Mouse (Mus musculus) kidney, postnatal 10 days (tissue): ENCODE results near the gene Eef2.

Source experiments
- DNase-seq: peaks from one replicate; pipeline ENCODE4 v3.0.0; 2021; ENCODE audit warnings: mixed read lengths

The Eef2 gene

DNA sequence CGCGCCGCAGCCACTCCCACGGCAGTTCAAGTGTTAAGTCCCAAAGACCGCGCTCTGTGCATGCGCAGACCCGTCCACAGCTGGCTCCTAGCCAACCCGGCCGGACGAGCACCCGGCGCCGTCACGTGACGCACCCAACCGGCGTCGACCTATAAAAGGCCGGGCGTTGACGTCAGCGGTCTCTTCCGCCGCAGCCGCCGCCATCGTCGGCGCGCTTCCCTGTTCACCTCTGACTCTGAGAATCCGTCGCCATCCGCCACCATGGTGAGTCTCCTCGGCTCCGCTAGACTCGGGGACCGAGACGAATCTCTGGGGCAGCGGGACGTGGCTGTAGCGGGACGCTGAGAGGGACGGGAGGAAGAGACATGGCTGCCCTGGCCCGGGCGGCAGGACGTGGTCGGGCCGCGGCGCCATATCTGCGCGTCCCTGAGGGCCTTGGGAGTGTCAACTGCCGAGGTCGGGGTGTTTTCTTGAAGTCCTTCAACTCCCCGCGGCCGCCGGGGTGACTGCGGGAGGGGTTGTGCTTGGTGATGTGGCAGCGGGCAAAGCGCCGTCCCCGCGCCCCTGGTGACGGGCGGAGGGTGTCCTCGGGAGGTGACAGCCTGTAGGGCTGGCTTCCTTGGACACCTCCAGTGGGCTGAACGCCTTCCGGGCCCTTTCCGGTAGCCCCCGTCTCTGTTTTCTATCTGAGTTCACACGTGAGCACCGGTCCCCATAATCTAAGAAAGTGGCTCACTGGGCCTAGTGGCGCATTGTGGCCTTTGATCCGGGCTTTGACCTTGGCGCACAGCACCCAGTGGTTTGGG is at the start of gene Eef2:
Gene Eef2, plus strand, starts transcription at position 166 of the 806 bp plus-strand sequence.
- DNase-seq: peak; percentile 100

DNA sequence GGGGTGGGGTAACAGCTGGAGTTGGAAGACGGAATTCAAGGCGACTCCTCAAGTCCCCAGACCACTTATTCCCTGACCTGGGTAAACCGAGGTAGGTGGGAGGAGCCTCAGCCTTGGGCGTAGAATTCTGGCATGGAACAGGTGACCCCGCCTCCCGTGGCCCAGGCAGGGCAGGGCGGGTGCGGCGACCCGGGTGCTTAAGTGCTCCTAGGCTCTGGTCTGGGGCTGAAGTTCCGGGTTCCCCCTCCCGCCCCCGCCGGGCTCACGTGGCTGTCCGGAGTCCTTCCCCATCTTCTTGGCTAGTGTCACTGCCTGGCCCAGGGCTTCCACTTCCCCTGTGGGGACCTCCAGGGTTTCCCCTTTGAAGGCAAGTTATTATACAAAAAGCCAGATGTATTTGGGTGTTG is 42.2 kb upstream of the Eef2 start:
- peak; percentile 80 for DNase-seq

GRCm38 (mm10) chr10:81134966-81135681 is 41.3 kb upstream of the Eef2 start, which contains the start of gene Zbtb7a:
Gene Zbtb7a, plus strand, starts transcription at chr10:81135220.
- peak; percentile 73 for DNase-seq

DNA sequence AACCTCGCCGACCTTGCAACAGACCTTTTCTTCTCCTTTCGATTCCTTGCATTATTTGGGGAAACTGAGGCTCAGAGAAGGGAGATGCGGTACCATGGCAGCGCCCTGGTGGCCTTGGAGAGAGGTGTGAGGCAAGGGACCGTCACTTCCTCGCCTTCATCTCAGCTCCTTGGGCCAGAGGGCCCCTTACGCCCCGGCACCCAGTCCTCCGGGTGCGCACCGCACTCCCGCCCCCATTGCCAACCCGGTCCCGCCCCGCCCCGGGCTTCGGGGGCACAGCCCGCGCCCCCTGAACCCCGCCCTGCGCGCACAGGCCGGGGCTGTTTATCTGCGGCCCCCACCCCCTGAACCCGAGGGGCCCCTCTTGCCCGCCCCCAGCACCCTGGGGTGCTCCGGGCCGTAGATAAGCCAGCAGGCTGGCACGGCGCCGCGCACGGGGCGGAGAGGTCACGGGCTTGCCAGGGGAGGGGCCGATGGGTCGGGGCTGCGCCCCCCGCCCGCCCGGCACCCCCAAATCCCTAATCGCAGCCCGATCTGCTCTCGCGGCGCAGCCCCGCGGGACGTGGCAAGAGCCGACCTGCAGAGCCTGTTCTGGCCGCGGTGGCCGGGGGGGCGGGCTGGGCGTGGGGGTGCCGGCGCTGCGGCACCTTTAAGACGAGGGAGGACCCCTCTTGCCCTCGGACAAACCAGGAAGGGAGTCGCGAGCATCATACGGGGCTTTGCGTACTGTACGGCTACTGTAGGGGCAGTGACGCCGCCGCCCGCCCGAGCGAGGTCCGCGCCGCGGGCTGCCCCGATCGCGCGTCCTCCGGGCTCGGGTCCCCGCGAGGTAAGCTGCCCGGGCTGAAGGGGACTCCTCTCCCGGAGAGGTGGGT is 40.4 kb upstream of the Eef2 start:
- DNase-seq: peak; percentile 87

DNA sequence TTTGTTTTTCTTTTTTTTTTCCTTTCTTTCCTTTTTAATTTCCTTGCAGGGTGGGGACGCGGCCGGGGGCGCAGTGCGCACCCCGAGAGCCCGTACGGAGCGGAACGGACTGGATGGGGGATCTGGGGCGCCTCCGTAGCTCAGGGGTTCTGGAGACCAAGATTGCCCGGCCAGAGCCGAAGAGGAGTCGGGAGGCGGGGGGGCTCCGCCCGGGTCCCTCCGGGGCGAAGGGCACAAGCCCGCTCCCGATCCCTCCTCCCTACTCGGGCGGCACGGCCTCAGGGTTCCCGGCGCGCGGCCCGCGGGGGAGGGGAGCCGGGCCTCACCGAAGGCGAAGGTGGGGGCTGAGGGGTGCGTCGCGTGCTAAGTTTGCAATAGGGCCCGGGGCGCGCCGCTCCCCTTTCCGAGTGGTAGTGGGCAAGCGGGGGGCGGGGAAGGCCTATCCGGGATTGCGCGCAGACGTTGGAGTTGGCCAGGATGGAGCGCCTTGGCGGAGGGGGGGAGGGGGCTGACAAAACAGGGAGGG is 39.7 kb upstream of the Eef2 start:
- DNase-seq: peak; percentile 90

- peak; percentile 99 for DNase-seq
Measured at GRCm38 (mm10) chr10:81137252-81138130, 38.9 kb upstream of the Eef2 start.

GRCm38 (mm10) chr10:81138131-81138782 is 38.2 kb upstream of the Eef2 start:
- DNase-seq: peak; percentile 68

GRCm38 (mm10) chr10:81138821-81139528 is 37.5 kb upstream of the Eef2 start:
- no peak for DNase-seq

DNA sequence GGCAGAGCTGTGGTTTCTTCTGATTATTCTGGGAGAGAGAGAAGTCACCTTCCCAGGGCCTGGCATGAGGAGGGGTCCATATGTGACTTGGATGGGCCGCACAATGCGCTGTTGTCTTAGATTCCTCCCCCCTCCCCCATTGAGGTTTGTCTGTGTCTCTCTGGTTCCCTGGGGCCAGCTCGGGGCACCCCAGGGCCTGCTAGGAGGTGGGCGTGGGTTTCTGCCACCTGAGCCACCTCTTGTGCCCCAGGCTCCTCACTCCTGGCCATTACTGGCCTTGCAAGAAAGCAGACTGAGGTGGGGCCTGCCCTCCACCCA is 36.9 kb upstream of the Eef2 start:
- no peak for DNase-seq

DNA sequence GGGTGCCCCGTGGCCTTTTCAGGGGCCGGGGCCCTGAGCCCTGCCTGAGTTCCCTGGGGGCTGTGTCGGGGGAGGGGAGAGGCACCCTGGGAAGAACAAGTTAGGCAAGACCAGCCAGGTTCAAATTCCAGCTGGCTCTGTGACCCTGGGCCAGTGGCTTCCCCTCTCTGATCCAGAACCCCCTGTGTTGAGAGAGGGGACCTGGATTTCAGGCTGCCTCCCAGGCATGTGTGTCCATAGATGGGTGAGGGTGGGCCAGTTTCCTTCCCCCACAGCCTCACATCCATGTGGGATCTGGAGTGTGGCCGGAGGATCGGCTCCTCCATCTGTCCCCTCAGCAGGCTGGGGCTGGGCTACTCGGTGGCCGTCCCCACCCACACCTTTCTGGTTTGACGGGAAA is 36.4 kb upstream of the Eef2 start:
- no peak for DNase-seq

- peak; percentile 66 for DNase-seq
Measured at GRCm38 (mm10) chr10:81140717-81141454, 35.5 kb upstream of the Eef2 start.

DNA sequence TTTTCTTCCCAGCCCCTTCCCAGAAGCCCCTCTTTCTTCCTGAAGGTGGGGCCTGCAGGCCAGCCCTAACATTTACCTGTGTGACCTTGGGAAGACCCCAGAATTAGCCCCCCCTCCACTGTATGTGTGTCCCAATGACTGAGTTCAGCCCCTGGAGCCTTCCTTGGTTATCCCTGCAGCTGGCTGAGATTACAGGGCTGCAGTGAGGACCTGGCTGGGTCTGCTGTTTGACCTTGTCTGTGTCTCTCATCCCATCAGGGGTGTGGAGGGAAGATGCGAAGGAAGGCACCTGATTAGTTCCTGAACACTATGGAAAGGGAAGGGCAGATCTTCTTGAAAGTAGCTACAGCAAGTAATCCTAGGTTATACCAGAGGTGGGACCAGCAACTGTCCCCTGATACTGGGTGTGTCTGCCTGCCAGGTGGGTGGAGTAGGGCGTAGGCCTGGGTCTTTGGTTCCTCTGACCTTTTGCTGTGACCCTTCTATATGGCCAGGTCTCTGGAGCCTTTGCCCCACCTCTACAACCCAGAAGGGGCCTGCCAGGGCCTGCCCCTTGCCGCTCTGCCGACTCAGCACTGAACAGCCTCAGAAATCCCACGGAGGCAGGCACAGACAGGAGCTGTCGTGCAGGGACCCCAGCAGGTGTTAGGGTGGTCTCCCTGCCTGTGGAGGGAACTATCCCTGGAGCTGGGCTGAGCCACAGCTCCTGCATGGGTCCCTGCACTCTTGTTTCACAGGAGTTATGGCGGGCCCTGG is 34.8 kb upstream of the Eef2 start:
- no peak for DNase-seq

DNA sequence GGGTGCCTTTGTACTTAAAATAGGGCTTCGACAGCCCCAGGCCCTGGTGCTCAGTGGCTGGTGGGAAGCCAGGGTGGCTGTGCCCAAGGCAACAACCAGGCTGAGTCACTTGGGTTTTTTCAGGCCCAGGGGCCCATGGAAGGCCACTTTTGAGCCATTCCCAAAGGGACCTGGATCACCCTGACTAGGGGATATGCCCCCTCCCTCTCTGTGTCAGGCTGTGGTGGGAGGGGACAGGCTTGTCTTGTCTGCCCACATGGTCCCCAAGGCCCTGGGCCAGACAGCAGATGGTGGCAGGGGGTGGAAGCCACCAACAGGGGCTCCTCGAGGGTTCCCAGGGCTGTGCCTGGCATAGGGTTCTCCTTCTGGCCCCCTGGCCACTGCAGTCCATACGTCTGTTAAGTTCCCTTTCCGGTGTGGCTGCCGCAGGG is 33.9 kb upstream of the Eef2 start:
- DNase-seq: no peak

DNA sequence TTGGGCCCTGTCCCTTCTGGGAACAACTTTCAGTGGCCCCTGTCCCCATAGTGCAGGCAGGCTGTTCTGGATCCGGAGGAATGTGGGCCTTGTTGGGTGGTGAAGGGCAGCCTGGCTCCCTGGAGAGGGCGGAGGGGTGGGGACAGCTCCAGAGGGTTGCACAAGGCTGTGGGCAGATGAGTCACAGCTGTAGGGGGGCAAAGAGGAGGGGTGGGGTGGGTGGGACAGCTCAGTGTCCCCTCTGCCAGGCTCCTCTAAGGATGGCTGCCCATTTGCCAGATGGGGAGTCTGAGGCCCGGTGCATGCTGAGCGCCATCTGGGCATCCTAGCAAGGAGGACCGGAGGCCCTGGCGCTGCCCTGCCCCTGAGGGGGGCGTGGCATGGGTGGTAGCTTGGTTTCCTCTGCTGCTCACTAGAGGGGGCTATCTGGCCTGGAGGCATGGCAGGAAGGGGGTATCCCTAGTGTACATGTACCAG is 33.2 kb upstream of the Eef2 start:
- no peak for DNase-seq

DNA sequence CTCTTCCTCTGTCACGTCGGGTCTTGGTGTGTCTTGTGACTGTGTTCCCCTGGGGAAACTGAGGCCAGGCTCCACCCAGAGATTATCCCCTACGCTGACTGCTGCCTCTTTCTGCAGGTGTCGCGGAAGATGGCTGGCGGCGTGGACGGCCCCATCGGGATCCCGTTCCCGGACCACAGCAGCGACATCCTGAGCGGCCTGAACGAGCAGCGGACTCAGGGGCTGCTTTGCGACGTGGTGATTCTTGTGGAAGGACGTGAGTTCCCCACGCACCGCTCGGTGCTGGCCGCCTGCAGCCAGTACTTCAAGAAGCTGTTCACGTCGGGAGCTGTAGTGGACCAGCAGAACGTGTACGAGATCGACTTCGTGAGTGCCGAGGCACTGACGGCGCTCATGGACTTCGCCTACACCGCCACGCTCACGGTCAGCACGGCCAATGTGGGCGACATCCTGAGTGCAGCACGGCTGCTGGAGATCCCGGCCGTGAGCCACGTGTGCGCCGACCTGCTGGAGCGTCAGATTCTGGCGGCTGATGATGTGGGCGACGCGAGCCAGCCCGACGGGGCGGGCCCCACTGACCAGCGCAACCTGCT is 32.5 kb upstream of the Eef2 start:
- DNase-seq: no peak

GRCm38 (mm10) chr10:81144667-81145066 is 31.8 kb upstream of the Eef2 start:
- peak; percentile 62 for DNase-seq

GRCm38 (mm10) chr10:81145307-81145706 is 31.1 kb upstream of the Eef2 start:
- DNase-seq: no peak

DNA sequence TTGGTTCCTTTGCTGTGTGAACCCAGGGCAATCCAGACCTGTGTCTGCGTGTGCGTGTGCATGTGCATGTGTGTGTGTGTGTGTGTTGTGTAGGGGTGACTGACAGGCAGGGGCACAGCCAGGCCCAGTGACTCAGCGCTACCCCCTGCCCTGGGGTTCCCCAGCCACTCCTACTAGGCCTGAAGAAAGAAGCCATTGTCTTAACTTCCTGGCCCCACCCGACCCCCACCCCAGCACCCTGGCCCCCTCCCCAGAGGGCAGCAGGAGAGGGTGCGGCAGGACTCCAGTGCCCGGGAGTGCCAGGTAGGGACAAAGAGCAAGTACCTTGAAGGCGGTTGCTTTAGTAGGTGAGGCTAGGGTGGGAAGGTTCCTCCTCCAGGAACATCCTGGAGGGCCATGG is 30.7 kb upstream of the Eef2 start:
- DNase-seq: no peak

- DNase-seq: no peak
Measured at GRCm38 (mm10) chr10:81146296-81146695, 30.1 kb upstream of the Eef2 start.
